Mouse (Mus musculus) right cerebral cortex, adult 2 months (tissue): ENCODE measurements around the gene Lzts3.
"Not testable (repeated sequence)": the region's sequence is repeated elsewhere in the genome, so short reads cannot be mapped to it uniquely, and the experiment has no call there.

Experiments
- DNase-seq, 2 experiments: peaks; one replicate each; pipeline ENCODE4 v3.0.0; 2021 to 2022; ENCODE audit warnings: low spot score in 2 of 2

Lzts3 gene

GRCm38 (mm10) chr2:130642684-130643369 lies at the start of gene Lzts3:
Gene Lzts3 (minus strand): TSS chr2:130642803.
- peak; percentile 86 for DNase-seq

DNA sequence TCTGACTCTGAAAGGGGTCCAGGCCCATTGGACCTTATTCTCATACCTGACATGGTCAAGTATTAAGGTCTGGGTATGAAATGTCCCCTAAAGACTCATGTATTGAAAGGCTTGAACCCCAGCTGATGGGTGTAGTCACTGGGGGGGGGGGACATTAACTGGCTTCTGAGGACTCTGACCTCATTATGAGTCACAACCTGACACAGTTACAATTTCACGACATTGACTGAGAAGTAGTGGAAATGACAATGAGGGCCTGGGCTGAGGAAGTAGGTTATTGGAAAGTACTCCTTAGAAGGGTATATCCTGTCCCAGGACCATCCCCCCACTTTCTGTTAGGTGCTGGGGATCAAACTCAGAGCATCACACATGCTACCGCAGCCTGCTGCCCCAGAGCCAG lies 46.4 kb upstream of the Lzts3 start:
- DNase-seq = no peak

- no peak for DNase-seq
Measured at GRCm38 (mm10) chr2:130685426-130685825, 42.8 kb upstream of the Lzts3 start.

- no peak for DNase-seq
Measured at GRCm38 (mm10) chr2:130681531-130681930, 38.9 kb upstream of the Lzts3 start.

DNA sequence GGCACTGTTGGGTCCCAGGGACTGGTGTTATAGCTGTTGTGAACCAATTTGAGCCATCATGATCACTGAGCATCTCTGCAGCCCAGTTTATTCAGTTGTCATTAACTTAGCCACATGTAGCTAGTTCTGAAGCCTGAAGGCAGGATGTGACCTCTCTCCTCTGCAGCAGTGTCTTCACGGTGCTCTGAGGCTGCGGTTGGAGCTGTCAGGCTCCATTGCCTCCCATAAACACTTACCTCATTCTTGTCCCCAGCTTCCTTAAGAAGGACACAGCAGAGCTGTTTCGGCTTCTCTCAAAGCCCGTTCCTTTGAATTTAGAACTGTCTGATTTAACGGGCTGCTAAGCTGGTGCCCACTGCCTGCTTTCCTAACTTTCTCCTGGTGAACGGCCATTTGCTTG lies 37.3 kb upstream of the Lzts3 start:
- no peak for DNase-seq

DNA sequence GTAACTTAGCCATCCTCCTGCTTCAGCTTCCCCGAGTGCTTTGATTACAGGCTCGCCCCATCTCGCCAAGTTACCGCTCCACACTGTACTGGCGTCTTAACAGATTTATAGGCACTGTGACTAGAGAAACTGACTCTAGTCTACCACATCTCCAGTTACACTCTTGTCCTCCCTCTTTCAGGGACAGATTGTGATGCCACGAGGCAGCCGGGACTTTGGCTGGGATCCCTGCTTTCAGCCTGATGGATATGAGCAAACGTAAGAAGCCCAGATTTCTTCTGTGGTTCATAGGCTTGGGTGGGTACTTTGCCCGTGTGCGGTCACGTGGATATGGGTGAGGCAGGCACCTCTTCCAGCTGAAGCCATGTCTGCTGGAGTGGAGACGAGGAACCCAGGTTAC lies 36.6 kb upstream of the Lzts3 start:
- no peak for DNase-seq

DNA sequence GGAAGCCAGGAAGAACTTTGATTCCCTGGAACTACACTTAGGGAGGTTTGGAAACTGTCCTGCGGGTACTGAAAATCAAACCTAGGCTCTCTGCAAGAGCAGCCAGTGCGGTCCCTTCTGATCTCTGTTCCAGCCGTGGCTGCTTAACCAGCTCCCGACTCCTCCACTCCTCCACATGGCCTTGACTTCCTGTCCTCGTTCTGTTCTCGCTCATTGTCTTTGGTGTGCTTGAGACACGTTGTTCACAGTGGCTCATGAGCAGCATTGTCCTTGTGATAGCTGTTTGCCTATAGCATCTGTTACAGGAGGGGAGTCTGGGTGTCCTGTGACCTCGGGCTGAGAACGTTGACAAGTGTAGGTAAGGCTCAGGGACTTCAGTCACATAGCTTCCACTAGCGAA lies 34.6 kb upstream of the Lzts3 start:
- DNase-seq = no peak

DNA sequence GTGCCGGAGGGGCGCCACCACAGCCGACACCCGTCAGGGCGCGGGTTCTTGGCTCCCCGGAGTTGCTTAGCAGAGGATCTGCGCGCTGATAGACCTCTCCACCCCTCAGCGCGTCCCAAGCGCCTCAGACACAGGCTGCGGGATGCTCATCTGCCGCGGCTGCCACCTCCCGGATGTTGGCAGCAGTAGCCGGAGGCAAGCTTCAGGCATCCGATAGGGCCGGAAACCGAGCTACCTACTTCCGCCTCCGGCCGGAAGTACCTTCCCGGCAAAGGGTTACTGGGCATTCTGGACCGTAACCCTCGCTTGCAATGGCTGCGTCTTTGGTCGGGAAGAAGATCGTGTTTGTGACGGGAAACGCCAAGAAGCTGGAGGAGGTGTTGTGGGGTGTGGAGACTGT lies 25.0 kb upstream of the Lzts3 start, which contains the start of gene Itpa:
Gene Itpa, plus strand, starts transcription at position 52 of the 400 bp plus-strand sequence.
- DNase-seq = peak; percentile 84 to 87

DNA sequence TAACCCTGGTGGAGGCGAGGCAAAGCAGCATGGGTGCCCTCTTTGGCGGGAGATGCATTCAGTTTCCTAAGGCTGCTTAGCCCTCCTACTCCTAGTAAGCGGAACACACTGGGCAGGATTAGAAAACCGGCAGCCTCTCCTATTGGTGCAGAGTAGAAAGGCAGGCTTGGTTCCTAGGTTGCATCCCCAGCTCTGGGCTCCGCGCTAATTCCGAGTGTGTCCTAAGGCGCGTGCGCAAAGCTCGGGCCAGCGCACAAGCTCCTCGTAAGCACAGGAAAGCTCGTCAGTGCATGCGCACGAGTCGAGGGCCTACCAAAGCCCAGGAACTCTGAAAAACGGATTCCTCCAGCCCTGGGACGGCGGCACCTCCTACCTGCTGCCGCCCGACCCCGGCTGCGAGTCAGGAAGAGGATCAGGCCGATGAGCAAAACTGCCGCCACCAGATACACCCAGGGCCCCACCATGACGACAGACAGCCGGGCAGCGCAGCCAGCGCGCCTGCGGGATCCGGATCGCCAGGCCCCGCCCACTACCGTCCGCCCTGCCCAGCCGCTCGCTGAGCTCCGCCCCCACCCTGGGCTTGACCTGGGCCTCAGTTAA lies 21.6 kb upstream of the Lzts3 start, which contains the start of gene Ddrgk1:
Gene Ddrgk1, minus strand, starts transcription at position 558 of the 600 bp plus-strand sequence.
- peak; percentile 93 to 97 for DNase-seq

DNA sequence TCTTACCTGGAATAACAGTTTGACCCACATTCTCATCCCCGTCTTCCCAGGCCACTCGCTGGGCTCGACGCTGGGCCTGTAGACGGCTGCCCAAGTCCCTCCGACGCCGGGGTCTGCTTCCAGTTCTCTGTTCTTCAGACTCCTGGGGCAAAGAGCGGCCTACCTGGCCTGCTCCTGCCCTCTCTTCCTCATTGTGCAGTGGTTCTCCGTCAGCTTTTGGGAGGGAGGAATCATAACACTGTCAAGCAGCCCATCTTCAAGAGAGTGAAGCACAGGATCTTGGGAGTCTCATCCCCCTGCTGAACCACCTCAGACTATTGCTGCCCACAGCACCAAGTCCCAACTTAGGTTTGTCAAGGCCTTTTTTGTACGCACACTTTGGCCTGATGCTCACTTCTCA lies 20.7 kb upstream of the Lzts3 start:
- DNase-seq = no peak

GRCm38 (mm10) chr2:130658530-130658929 lies 15.9 kb upstream of the Lzts3 start:
- DNase-seq = peak; percentile 44 to 47

DNA sequence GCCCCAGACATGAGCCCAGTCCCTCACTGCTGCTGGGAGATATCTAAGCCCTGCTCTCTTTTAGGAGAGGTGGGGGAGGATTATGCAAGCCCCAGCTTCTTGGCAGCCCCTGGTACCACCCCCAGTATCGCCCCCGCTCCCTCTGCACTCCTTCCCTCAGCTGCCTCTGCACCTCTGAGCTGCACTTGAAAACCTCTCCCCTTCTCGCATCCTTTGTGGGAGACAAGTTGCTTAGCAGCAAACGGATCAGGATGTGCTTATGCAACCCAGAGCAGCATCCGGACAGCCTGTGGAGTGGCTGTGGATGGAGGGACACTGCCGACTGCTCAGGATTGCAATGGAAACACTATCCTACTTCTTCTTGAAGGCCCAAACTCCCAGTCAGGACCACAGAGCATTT lies 14.9 kb upstream of the Lzts3 start:
- peak; percentile 85 to 88 for DNase-seq

DNA sequence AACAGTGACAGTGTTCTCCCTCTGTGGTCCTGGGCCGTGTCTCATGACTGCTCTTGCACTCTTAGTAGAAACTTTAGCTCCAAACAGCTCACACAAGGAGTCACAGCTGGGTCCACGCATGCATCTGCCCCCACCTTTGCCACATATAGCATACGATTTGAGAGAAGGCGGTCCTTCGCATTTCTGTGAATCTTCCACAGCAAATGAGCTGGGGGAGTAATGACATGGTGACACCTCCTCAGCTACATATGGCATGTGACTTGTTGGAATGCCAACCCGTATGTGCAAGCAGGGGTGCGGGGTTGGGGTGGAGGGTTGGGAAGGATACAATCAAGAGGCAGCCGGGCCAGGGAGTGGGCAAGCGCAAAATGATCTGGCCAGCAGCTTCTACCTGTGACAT lies 13.9 kb upstream of the Lzts3 start:
- peak; percentile 75 to 83 for DNase-seq

DNA sequence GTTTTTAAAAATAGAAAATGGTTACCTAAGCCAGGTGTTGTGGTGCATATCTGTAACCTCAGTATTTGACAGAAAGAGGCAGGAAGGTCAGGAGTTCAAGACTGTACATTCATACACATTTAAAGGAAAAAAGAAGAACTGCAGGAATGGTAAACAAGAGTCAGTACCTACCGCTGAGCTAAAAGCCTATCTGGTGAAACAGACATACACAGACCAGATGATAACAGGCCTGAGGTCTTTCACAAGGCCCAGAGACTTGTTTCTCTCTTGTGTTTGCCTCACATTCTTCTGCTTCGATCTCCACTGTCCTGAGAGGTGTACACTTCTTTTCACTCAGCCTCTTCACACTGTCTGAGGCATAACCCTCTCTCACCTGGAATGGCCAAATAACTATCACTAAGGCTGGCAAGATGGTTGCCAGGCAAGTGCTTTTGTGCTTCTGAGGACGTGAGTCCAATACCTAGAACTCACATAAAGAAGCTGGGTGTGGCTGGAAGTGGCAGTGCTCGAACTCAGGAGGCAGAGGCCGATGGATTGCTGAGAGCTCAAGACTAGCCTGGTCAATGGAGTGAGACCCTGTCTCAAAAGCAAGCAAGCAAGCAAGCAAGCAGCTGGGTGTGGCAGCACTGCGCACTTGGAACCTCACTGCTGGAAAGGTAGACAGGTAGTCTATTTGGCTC lies 13.2 kb upstream of the Lzts3 start:
- no peak for DNase-seq

DNA sequence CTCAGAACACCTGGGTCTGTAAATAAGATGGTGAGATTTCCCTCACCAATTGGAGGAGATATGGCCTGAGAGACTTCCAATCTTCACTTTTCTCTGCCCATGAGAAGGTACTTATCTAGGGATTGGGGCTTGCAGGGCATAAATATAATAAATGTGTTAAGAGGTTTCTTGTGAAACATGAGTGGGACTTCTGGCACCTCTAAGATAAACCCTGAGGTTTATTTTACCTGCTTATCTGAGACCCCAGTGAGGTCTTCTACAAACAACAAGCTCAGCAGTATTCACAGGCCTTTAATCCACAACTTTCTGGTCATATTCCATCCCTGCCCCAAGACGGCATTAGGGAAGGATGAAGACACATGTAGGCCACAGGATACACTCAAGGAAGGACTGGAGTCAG lies 11.2 kb upstream of the Lzts3 start:
- no peak for DNase-seq

DNA sequence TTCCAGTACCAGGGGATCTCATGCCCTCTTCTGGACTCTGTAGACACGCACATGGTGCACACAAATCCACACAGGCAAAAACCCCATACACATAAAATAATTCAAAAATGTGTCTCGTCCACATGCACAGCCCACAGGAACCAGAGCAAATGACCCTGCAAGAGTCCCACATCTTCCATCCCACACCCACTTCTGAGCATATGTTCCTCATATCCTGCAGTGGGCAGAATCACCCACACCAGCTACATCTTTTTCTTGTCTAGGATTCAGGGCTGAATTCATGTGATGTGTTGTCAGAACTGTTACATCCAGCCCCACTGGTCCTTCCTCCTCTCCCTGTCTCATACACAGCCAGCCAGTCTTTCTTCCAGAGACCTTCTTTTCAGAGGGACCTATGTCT lies 10.7 kb upstream of the Lzts3 start:
- peak in 1 of 2 experiments; percentile 49 for DNase-seq

DNA sequence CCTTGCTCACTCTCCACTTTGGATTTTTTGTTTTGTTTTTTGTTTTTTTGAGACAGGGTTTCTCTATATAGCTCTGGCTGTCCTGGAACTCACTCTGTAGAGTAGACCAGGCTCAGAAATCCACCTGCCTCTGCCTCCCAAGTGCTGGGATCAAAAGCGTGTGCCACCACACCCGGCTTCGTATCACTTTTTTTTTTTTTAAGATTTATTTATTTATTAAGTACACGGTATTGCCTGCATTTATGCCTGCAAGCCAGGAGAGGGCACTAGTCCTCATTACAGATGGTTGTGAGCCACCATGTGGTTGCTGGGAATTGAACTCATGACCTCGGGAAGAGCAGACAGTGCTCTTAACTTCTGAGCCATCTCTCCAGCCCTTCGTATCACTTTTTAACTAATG lies 6.4 kb upstream of the Lzts3 start:
- not testable (repeated sequence) for DNase-seq

GRCm38 (mm10) chr2:130645198-130645597 lies 2.6 kb upstream of the Lzts3 start:
- no peak for DNase-seq

DNA sequence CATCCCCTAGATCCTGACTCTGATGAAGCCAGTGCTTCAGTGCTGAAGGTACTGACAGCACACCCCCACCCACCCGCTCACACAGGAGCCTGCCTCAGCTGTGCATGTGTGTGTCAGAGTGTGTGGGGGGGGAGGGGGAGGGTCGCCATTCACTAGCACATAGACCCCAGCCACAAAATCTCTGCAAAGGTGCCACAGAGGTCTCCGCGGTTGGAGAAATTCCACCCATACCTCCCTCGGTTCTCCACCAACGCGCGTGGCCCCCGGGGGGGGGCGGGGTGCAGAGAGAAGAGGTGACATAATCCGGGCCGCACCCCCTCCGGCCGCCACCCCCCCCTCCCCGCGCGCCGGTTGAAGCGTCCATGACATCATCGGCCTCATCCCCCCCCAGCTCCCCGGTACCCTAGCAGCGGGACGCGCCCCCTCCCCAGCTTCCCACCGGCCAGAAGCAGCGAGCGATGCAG lies 374 bp downstream of the Lzts3 start:
- peak in 1 of 2 experiments; percentile 51 for DNase-seq

GRCm38 (mm10) chr2:130641351-130642025 lies 1.1 kb downstream of the Lzts3 start:
- no peak for DNase-seq

DNA sequence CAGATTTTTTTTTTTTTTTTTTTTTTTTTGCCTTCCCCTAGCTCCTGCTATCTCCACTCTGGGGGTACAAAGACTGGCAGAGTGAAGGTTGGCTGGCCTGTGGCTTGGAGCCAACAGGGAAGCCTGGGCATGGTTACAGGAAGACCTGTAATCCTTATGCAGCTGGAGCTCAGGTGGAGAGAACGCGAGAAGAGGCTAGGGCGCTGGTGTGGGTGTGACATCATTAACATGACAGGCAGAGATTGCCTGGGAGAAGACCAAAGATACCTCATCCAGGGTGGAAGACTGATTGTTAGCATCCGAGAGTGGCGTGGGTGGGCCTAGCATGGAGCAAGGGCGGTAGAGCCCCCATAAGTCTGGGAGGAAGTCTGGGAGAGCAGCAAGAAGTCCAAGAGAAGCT lies 3.3 kb downstream of the Lzts3 start:
- DNase-seq = no peak

GRCm38 (mm10) chr2:130638101-130638611 lies 4.4 kb downstream of the Lzts3 start:
- no peak for DNase-seq
